Mouse (Mus musculus): ENCODE results near the gene Nfkbil1. TPM values are rescaled to one million over a fixed set of nuclear protein-coding genes. Genes with fewer than 3 reads are reported as not detected.

Gene Nfkbil1
- total RNA-seq, 2 experiments from 2014 or later, result 13.6 to 15.8 TPM

DNA sequence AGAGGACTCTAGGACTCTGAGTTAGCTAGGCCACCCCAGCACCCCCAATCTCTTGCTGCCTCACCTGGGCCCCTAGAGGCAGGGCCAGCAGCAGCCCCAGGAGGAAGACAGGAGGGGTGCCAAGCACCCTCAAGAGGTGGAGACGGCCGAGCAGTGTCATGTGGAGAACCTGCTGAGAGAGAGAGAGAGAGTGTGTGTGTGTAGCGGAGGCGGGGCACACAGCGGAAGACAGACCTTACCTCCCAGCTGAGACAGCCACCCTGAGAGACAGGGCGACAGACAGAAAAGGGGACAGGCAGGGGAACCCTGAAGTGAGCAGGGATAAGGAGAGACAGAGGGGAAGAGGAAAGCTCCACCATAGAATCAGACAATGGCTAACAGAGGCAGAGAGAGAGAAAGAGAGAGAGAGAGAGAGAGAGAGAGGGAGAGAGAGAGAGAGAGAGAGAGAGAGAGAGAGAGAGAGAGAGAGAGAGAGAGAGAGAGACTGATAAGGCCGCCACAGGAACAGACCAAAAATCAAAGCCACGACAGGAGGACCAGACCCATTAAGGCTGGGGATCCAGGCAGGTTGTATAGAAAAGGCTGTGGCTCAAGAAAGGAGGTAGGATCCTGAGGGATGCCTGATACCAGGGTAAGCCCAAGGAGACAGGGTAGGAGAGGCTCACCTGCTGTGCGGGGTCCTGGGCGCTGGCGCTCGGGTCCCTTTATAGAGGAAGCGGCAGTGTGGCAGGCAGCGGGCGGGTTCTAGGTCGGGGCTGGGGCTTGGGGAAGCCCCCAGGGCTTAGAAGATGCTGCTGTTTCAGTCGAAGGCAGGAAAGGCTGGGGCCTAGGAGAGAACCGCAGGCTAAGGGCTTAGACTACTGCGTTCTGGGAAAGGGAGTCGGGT, 30.9 kb downstream of the Nfkbil1 start, which contains the start of gene Lta:
Lta (minus strand) TSS at position 858 of the 886 bp plus-strand sequence.
- DNase-seq (ENCODE audit: low spot score in 2 of 2), result no peak

- no peak for DNase-seq (ENCODE audit: low spot score in 2 of 2)
Measured at GRCm38 (mm10) chr17:35202442-35202841, 33.1 kb downstream of the Nfkbil1 start.

- DNase-seq (ENCODE audit: low spot score in 2 of 2), result no peak
Measured at GRCm38 (mm10) chr17:35201787-35202186, 33.8 kb downstream of the Nfkbil1 start, which contains the start of gene Tnf. Gene Tnf, minus strand, starts transcription at chr17:35202007.

DNA sequence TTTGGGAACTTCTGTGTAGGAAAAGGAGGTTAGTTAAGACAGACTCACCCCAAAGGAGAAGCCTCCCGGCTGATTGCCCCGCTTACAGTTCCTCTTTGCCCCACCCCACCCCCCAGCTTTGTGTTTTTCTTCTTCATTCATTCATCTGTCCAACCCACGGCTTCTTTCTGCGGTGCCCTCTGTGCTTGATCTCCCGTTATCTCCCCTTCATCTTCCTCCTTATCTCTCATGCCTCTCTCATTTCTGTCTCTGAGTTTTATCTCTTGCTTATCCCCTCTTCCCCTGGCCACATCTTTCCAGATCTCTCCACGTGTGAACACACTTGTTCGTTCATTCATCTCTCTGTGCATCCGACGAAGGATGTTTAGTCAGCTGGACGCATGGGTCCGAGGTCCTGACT, 34.5 kb downstream of the Nfkbil1 start:
- no peak for DNase-seq (ENCODE audit: low spot score in 2 of 2)

DNA sequence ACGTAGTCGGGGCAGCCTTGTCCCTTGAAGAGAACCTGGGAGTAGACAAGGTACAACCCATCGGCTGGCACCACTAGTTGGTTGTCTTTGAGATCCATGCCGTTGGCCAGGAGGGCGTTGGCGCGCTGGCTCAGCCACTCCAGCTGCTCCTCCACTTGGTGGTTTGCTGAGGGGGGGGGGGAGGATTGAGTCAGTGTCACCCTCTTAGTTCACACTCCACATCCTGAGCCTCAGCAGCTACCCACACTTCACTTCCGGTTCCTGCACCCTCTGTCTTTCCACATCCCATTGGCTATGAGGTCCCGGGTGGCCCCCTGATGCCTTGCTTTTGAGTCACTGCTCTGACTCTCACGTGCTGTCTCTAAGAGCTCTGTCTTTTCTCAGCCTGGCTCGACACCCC, 35.2 kb downstream of the Nfkbil1 start:
- no peak for DNase-seq (ENCODE audit: low spot score in 2 of 2)

- no peak for DNase-seq (ENCODE audit: low spot score in 2 of 2)
Measured at GRCm38 (mm10) chr17:35198946-35199345, 36.6 kb downstream of the Nfkbil1 start.

DNA sequence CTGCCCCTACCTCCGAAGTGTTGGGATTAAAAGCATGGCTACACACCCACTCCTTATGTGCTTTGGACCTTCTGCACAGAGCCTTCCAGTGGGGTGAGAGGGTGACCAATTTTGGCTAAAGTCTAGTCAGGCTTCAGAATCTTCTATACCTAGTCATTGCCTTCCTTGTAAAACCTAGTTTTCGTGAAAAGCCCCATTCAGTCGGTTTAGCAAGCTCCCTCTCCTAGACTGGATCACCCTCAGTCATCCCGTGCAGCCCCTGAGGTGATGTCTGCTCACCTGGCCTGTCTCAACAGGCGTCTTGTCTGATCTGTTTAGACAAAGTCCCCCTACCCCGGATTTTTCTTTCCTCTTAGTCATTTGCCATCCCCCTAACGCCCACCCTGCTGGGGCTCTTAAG, 37.6 kb downstream of the Nfkbil1 start:
- DNase-seq (ENCODE audit: low spot score in 2 of 2), result no peak

GRCm38 (mm10) chr17:35197126-35197525, 38.5 kb downstream of the Nfkbil1 start:
- no peak for DNase-seq (ENCODE audit: low spot score in 2 of 2)

GRCm38 (mm10) chr17:35196321-35196641, 39.3 kb downstream of the Nfkbil1 start:
- no peak for DNase-seq (ENCODE audit: low spot score in 2 of 2)

- DNase-seq (ENCODE audit: low spot score in 2 of 2), result peak; percentile 50 to 70
Measured at GRCm38 (mm10) chr17:35195631-35196320, 39.8 kb downstream of the Nfkbil1 start.

- DNase-seq (ENCODE audit: low spot score in 2 of 2), result no peak
Measured at GRCm38 (mm10) chr17:35194844-35195630, 40.6 kb downstream of the Nfkbil1 start.

- DNase-seq (ENCODE audit: low spot score in 2 of 2), result no peak
Measured at GRCm38 (mm10) chr17:35193881-35194843, 41.4 kb downstream of the Nfkbil1 start, which contains the start of gene Ltb. Gene Ltb, plus strand, starts transcription at chr17:35194439.

GRCm38 (mm10) chr17:35192924-35193323, 42.7 kb downstream of the Nfkbil1 start:
- no peak for DNase-seq (ENCODE audit: low spot score in 2 of 2)

DNA sequence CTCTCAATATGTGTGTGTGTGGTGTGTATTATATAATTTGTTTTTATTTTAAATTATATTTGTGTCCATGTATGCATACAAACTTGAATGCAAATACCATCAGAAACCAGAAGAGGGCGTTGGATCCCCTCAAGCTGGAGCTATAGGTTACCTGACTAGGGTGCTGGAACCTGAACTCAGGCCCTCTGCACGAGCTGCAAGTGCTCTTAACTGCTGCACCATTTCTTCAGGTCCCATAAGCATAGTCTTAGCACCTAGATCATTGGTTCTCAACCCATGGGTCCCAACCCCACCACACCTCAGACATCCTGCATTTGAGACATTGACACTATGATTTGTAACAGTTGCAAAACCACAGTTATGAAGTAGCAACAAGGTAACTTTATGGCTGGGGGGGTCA, 43.9 kb downstream of the Nfkbil1 start:
- DNase-seq (ENCODE audit: low spot score in 2 of 2), result no peak

GRCm38 (mm10) chr17:35190096-35190495, 45.5 kb downstream of the Nfkbil1 start:
- no peak for DNase-seq (ENCODE audit: low spot score in 2 of 2)

GRCm38 (mm10) chr17:35189186-35189585, 46.4 kb downstream of the Nfkbil1 start:
- DNase-seq (ENCODE audit: low spot score in 2 of 2), result no peak

DNA sequence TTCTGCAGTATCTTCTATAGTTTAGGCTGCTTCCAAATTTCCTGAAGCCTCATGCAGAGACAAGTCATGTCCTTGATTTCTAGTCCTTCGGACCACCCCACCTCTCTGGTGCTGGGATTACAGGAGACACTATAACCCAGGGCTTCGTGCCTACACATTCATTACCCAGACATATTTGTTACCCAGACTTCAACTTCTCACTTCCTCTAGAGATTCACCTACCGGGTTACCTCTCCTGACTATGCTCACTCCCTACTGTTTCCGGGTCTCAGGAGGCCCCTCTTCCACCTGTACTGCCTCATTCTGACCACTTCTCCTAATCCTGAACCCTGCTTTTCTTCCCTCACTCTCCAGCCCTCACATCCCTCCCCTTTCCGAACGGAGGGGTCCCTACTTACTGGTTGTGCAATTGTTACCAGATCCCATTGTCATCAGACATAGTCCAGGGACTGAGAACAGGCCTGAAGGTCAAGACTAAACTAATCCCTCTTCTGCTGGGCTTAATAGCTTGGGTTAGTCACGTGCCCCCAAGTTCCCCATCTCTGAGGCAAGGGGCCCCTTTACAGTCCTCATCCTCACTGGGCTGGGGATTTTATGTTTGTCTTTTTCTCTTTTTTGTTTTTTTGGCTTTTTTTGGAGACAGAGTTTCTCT, 47.5 kb downstream of the Nfkbil1 start, which contains the start of gene Lst1:
Lst1 (minus strand) TSS at position 481 of the 652 bp plus-strand sequence.
- no peak for DNase-seq (ENCODE audit: low spot score in 2 of 2)

- no peak for DNase-seq (ENCODE audit: low spot score in 2 of 2)
Measured at GRCm38 (mm10) chr17:35187345-35187744, 48.2 kb downstream of the Nfkbil1 start.

DNA sequence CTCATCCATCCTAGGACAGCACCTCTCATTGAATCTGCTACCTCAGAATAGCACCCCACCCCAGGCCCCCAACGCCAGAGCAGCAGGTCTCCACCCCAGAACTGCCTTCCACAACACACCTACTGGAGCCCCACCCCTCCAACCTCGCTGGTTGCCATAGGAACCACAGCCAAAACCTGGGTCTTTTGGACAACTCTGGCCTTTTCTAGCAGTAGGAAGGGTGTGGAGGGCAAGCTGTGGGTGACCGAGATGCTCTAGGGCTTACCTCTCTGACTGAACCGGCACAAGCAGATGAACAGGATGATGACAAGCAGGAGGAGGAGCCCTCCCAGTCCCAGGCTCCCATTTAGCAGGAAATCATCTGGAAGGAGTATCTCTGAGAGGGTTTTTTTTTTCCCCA, 48.9 kb downstream of the Nfkbil1 start:
- no peak for DNase-seq (ENCODE audit: low spot score in 2 of 2)

Data from layer of hippocampus, adult 18-20 months (tissue).